Mouse (Mus musculus) G1E (cell line): ENCODE data around the gene Lat. TPM values are rescaled to one million over a fixed set of nuclear protein-coding genes. Genes with fewer than 3 reads are reported as not detected.

Experiments used
- ATAC-seq: 2 replicates; pipeline ENCODE4 v1.8.0; 2016; ENCODE audit warnings: mild to moderate bottlenecking; ENCODE audit not compliant: insufficient number of reproducible peaks, poor library complexity, low FRiP score, severe bottlenecking; ENCODE audit errors: extremely low read depth
- DNase-seq: peaks from one replicate; pipeline ENCODE4 v3.0.0; 2012; ENCODE audit warnings: low spot score
- H3K27me3 ChIP-seq: 2 replicates; pipeline ENCODE4 v1.6.1; 2012; ENCODE audit warnings: mild to moderate bottlenecking, low read length, inconsistent platforms; ENCODE audit not compliant: insufficient read depth
- H3K36me3 ChIP-seq: replicated peaks from 2 replicates; pipeline ENCODE3; 2012; ENCODE audit warnings: mild to moderate bottlenecking, inconsistent platforms
- H3K4me1 ChIP-seq: 2 replicates; pipeline ENCODE4 v1.6.1; 2012; ENCODE audit warnings: low read depth, low read length, inconsistent platforms, mixed read lengths; ENCODE audit not compliant: insufficient read depth
- H3K4me3 ChIP-seq: 2 replicates; pipeline ENCODE4 v1.5.1; 2012; ENCODE audit warnings: low read depth, mild to moderate bottlenecking, inconsistent platforms, low read length, moderate library complexity, mixed read lengths
- H3K9me3 ChIP-seq: replicated peaks from 2 replicates; pipeline ENCODE4 v1.6.1; 2012; ENCODE audit warnings: inconsistent platforms
- CTCF ChIP-seq: IDR thresholded peaks from 2 replicates; pipeline ENCODE4 v1.5.1; 2012; ENCODE audit warnings: low read depth, low read length, inconsistent platforms, mixed read lengths
- GATA1 ChIP-seq: IDR thresholded peaks from 2 replicates; pipeline ENCODE4 v1.6.1; 2012; ENCODE audit warnings: borderline replicate concordance, low read length, inconsistent platforms, mixed read lengths
- GATA2 ChIP-seq: IDR thresholded peaks from 2 replicates; pipeline ENCODE4 v1.6.1; 2012; ENCODE audit warnings: low read depth, low read length, inconsistent platforms, borderline replicate concordance
- POLR2AphosphoS5 ChIP-seq: IDR thresholded peaks from 2 replicates; pipeline ENCODE4 v1.6.1; 2012; ENCODE audit warnings: low read depth, low read length, inconsistent platforms; ENCODE audit not compliant: insufficient replicate concordance
- TAL1 ChIP-seq: conservative IDR thresholded peaks from 2 replicates; pipeline ENCODE4 v1.6.1; 2012; ENCODE audit warnings: low read depth, low read length, inconsistent platforms, mixed read lengths
- polyA plus RNA-seq: library from polyadenylated mRNA; stranded (reverse); fragments of >175 nt; gene quantifications from 2 replicates; pipeline ENCODE4 v1.2.3, GENCODE M21; 2012
- total RNA-seq, 2 experiments: library from RNA; stranded (forward) in 1 of 2; stranded (reverse) in 1 of 2; fragments of 200-1000 nt in 1 of 2; fragments of >200 nt in 1 of 2; fragmentation: Nextera tagmentation in 1 of 2; gene quantifications; 2 replicates each; pipeline ENCODE4 v1.2.3; 2014 to 2017

The Lat gene
- total and polyA plus RNA-seq, 3 experiments: 0.38 to 14.6 (median 12.7) TPM

GRCm38 (mm10) chr7:126388185-126388584 lies 18.8 kb upstream of the Lat start:
- peaks cover 88% of the 10 kb centered on the region for H3K36me3 ChIP-seq
- H3K4me3 ChIP-seq: no peak overlapping the region
- H3K4me1 ChIP-seq: peaks cover 9% of the 10 kb centered on the region; the same call in 1 of the 2 replicates
- ATAC-seq (no peak), DNase-seq (no peak)
- H3K27me3 ChIP-seq: no peaks in the 10 kb centered on the region
- TF ChIP-seq CTCF (no peak), POLR2AphosphoS5 (no peak), TAL1 (no peak), GATA1 (no peak), GATA2 (no peak)
- no peaks in the 10 kb centered on the region for H3K9me3 ChIP-seq

- DNase-seq (no peak), ATAC-seq (no peak)
- no peak overlapping the region for H3K4me3 ChIP-seq
- H3K36me3 ChIP-seq: peaks cover 57% of the 10 kb centered on the region
- peaks cover 5% of the 10 kb centered on the region; the same call in 1 of the 2 replicates for H3K4me1 ChIP-seq
- no peaks in the 10 kb centered on the region for H3K9me3 ChIP-seq
- H3K27me3 ChIP-seq: peaks cover 3% of the 10 kb centered on the region; the same call in 1 of the 2 replicates
- no peak for TF ChIP-seq POLR2AphosphoS5
- no peak for TF ChIP-seq CTCF
- TF ChIP-seq GATA2: no peak
- no peak for TF ChIP-seq TAL1
- TF ChIP-seq GATA1: no peak
Observed at GRCm38 (mm10) chr7:126383565-126383964, 14.2 kb upstream of the Lat start.

GRCm38 (mm10) chr7:126377278-126378158 lies 8.1 kb upstream of the Lat start, which contains the start of gene Spns1:
Gene Spns1, minus strand, starts transcription at chr7:126377450.
- peak; percentile 98 for DNase-seq
- Histone ChIP-seq H3K27me3 (peaks cover 3% of the 10 kb centered on the region; the same call in 1 of the 2 replicates), H3K4me3 (peak within 1 kb of the TSS; percentile 79), H3K36me3 (peaks cover 47% of the 10 kb centered on the region), H3K9me3 (no peaks in the 10 kb centered on the region), H3K4me1 (peaks cover 37% of the 10 kb centered on the region)
- TF ChIP-seq POLR2AphosphoS5 (no peak), CTCF (peak; percentile 63)
- peak; percentile 86 for ATAC-seq

- H3K4me1 ChIP-seq: peaks cover 37% of the 10 kb centered on the region
- H3K9me3 ChIP-seq: no peaks in the 10 kb centered on the region
- peaks cover 3% of the 10 kb centered on the region; the same call in 1 of the 2 replicates for H3K27me3 ChIP-seq
- TF ChIP-seq GATA1 (no peak), CTCF (no peak), POLR2AphosphoS5 (no peak), GATA2 (no peak), TAL1 (no peak)
- peaks cover 47% of the 10 kb centered on the region for H3K36me3 ChIP-seq
- no peak for DNase-seq
- peak overlapping the region; percentile 79 for H3K4me3 ChIP-seq
- ATAC-seq: no peak
Observed at GRCm38 (mm10) chr7:126376903-126377277, 7.5 kb upstream of the Lat start.

GRCm38 (mm10) chr7:126375012-126375411 lies 5.6 kb upstream of the Lat start:
- no peaks in the 10 kb centered on the region for H3K9me3 ChIP-seq
- DNase-seq (no peak), ATAC-seq (no peak)
- no peak for TF ChIP-seq CTCF
- no peak for TF ChIP-seq POLR2AphosphoS5
- no peak for TF ChIP-seq GATA2
- TF ChIP-seq GATA1: no peak
- no peak for TF ChIP-seq TAL1
- H3K4me1 ChIP-seq: peaks cover 37% of the 10 kb centered on the region
- H3K4me3 ChIP-seq: no peak overlapping the region
- H3K27me3 ChIP-seq: no peaks in the 10 kb centered on the region
- peaks cover 64% of the 10 kb centered on the region for H3K36me3 ChIP-seq

GRCm38 (mm10) chr7:126374526-126374925 lies 5.2 kb upstream of the Lat start:
- DNase-seq (no peak), ATAC-seq (no peak)
- H3K4me1 ChIP-seq: peaks cover 38% of the 10 kb centered on the region
- H3K27me3 ChIP-seq: no peaks in the 10 kb centered on the region
- no peaks in the 10 kb centered on the region for H3K9me3 ChIP-seq
- no peak for TF ChIP-seq GATA2
- no peak overlapping the region; the same call in 1 of the 2 replicates for H3K4me3 ChIP-seq
- H3K36me3 ChIP-seq: peaks cover 69% of the 10 kb centered on the region
